In genomic region chr9:47708299-47708698, GRCm38 (mm10) we compare ENCODE assay signal across 8 mouse cellular contexts.
DNase-seq lines count a peak whose midpoint lies in the region; ATAC-seq and TF ChIP-seq lines count a peak whose summit lies in the region.

No protein-coding gene starts in this region.

- H3K9ac ChIP-seq in heart, embryonic 12.5 days, result no peak overlapping the region
- H3K9ac ChIP-seq in lung, embryonic 14.5 days, result no peak overlapping the region
- H3K9ac ChIP-seq in neural tube, embryonic 15.5 days (replicated peaks), result no peak overlapping the region

- H3K4me2 ChIP-seq in heart, embryonic 12.5 days, result no peak overlapping the region
- H3K4me2 ChIP-seq in lung, embryonic 14.5 days, result no peak overlapping the region
- H3K4me2 ChIP-seq in neural tube, embryonic 15.5 days, result peak overlapping the region; percentile 15; the same call in 1 of the 2 replicates

- peak; percentile 65 for TF ChIP-seq CTCF in C2C12 (IDR thresholded peaks at IDR 0.05; ENCODE audit: control insufficient read depth, insufficient read depth, insufficient read length)
- peak; percentile 97 for TF ChIP-seq CTCF in lung, embryonic 14.5 days (IDR thresholded peaks at IDR 0.05; ENCODE audit: low read depth)

- H3K36me3 ChIP-seq in C2C12 (ENCODE audit: control insufficient read depth, insufficient read depth), result peaks cover 18% of the 10 kb centered on the region
- H3K36me3 ChIP-seq in embryonic facial prominence, embryonic 10.5 days (replicated peaks), result peaks cover 6% of the 10 kb centered on the region; the same call in 1 of the 2 replicates
- no peaks in the 10 kb centered on the region for H3K36me3 ChIP-seq in heart, embryonic 12.5 days
- H3K36me3 ChIP-seq in lung, embryonic 14.5 days (ENCODE audit: insufficient read depth), result no peaks in the 10 kb centered on the region
- no peaks in the 10 kb centered on the region for H3K36me3 ChIP-seq in neural tube, embryonic 15.5 days

- no peak overlapping the region for H3K27ac ChIP-seq in embryonic facial prominence, embryonic 10.5 days (replicated peaks)
- no peak overlapping the region for H3K27ac ChIP-seq in heart, embryonic 12.5 days (ENCODE audit: poor library complexity, severe bottlenecking)
- H3K27ac ChIP-seq in lung, embryonic 14.5 days (ENCODE audit: low read depth), result no peak overlapping the region
- peak overlapping the region; percentile 38; the same call in 1 of the 2 replicates for H3K27ac ChIP-seq in neural tube, embryonic 15.5 days (replicated peaks)

- H3K27me3 ChIP-seq in C2C12 (ENCODE audit: control insufficient read depth, insufficient read depth, insufficient read length), result no peaks in the 10 kb centered on the region
- H3K27me3 ChIP-seq in embryonic facial prominence, embryonic 10.5 days (replicated peaks; ENCODE audit: low read depth, poor library complexity, severe bottlenecking), result no peaks in the 10 kb centered on the region
- H3K27me3 ChIP-seq in heart, embryonic 12.5 days (replicated peaks), result no peaks in the 10 kb centered on the region
- no peaks in the 10 kb centered on the region for H3K27me3 ChIP-seq in lung, embryonic 14.5 days (ENCODE audit: insufficient read depth, low read length)
- no peaks in the 10 kb centered on the region for H3K27me3 ChIP-seq in neural tube, embryonic 15.5 days (replicated peaks)

- H3K79me2 ChIP-seq in C2C12 (ENCODE audit: control insufficient read depth, insufficient read depth), result no peaks in the 10 kb centered on the region

- peaks cover 12% of the 10 kb centered on the region for H3K4me1 ChIP-seq in embryonic facial prominence, embryonic 10.5 days
- H3K4me1 ChIP-seq in heart, embryonic 12.5 days (replicated peaks), result peaks cover 8% of the 10 kb centered on the region
- H3K4me1 ChIP-seq in lung, embryonic 14.5 days (ENCODE audit: insufficient read depth), result no peaks in the 10 kb centered on the region
- peaks cover 27% of the 10 kb centered on the region for H3K4me1 ChIP-seq in neural tube, embryonic 15.5 days

- ATAC-seq in heart, embryonic 12.5 days (ENCODE audit: insufficient number of reproducible peaks, low FRiP score), result 0 out of 2 replicates have a peak, but pooled peaks have one; percentile 36
- peak; percentile 70; the same call in 1 of the 2 replicates for ATAC-seq in lung, embryonic 14.5 days (ENCODE audit: insufficient read depth)
- ATAC-seq in neural tube, embryonic 15.5 days (ENCODE audit: low FRiP score), result peak; percentile 50; the same call in 1 of the 2 replicates

- no peaks in the 10 kb centered on the region for H3K9me3 ChIP-seq in embryonic facial prominence, embryonic 10.5 days
- no peaks in the 10 kb centered on the region for H3K9me3 ChIP-seq in heart, embryonic 12.5 days (replicated peaks)
- H3K9me3 ChIP-seq in lung, embryonic 14.5 days (ENCODE audit: low read depth, low read length), result no peaks in the 10 kb centered on the region
- H3K9me3 ChIP-seq in neural tube, embryonic 15.5 days (replicated peaks), result no peaks in the 10 kb centered on the region

- H3K79me3 ChIP-seq in C2C12 (ENCODE audit: low read depth), result peaks cover 4% of the 10 kb centered on the region

- 23% methylated on average over 10 of the region's 10 CpGs for WGBS in embryonic facial prominence, embryonic 10.5 days
- 25% methylated on average over 10 of the region's 10 CpGs for WGBS in heart, embryonic 12.5 days
- 22% methylated on average over 10 of the region's 10 CpGs for WGBS in lung, embryonic 14.5 days
- WGBS in neural tube, embryonic 15.5 days, result 24% methylated on average over 10 of the region's 10 CpGs

- peak; percentile 78 for DNase-seq in adrenal gland, postnatal 25 days
- peak; percentile 81 for DNase-seq in embryonic facial prominence, embryonic 10.5 days (ENCODE audit: low spot score)
- DNase-seq in kidney, postnatal 4 days, result peak; percentile 88
- DNase-seq in lung, embryonic 14.5 days, result peak; percentile 93
- peak; percentile 58 for DNase-seq in thymus, postnatal 0 days (ENCODE audit: low spot score)

- no peak overlapping the region for H3ac ChIP-seq in C2C12 (ENCODE audit: control insufficient read depth, insufficient read length, low read depth)

- no peak overlapping the region for H3K4me3 ChIP-seq in C2C12 (ENCODE audit: insufficient read depth, poor library complexity, severe bottlenecking)
- no peak overlapping the region for H3K4me3 ChIP-seq in embryonic facial prominence, embryonic 10.5 days
- no peak overlapping the region for H3K4me3 ChIP-seq in heart, embryonic 12.5 days
- H3K4me3 ChIP-seq in lung, embryonic 14.5 days (ENCODE audit: low read depth, low read length), result no peak overlapping the region
- H3K4me3 ChIP-seq in neural tube, embryonic 15.5 days (replicated peaks), result no peak overlapping the region

TF ChIP-seq in C2C12, 6 proteins besides CTCF, POLR2A, EP300 and RAD21:
- no peak for TF ChIP-seq FOSL1 (IDR thresholded peaks at IDR 0.05; ENCODE audit: insufficient read depth, low read length, poor library complexity, severe bottlenecking)
- TF ChIP-seq MYOD1 (IDR thresholded peaks at IDR 0.05; ENCODE audit: control insufficient read depth, insufficient read length, low read depth), result no peak
- TF ChIP-seq USF1 (IDR thresholded peaks at IDR 0.05; ENCODE audit: low read depth), result no peak
- TF ChIP-seq MYOG (IDR thresholded peaks at IDR 0.05; ENCODE audit: control insufficient read depth, extremely low read depth, insufficient read length), result no peak
- no peak for TF ChIP-seq MAX (IDR thresholded peaks at IDR 0.05)
